Mouse (Mus musculus) cerebellum, adult 9-10 months (tissue): ENCODE results near the gene Ndufv1.
A peak's percentile ranks its signal among the peaks of the same experiment; 100 is the strongest.
"Not testable (repeated sequence)": the region's sequence is repeated elsewhere in the genome, so short reads cannot be mapped to it uniquely, and the experiment has no call there.

Experiments used
- DNase-seq: peaks from one replicate; pipeline ENCODE4 v3.0.0; 2022

The Ndufv1 gene

DNA sequence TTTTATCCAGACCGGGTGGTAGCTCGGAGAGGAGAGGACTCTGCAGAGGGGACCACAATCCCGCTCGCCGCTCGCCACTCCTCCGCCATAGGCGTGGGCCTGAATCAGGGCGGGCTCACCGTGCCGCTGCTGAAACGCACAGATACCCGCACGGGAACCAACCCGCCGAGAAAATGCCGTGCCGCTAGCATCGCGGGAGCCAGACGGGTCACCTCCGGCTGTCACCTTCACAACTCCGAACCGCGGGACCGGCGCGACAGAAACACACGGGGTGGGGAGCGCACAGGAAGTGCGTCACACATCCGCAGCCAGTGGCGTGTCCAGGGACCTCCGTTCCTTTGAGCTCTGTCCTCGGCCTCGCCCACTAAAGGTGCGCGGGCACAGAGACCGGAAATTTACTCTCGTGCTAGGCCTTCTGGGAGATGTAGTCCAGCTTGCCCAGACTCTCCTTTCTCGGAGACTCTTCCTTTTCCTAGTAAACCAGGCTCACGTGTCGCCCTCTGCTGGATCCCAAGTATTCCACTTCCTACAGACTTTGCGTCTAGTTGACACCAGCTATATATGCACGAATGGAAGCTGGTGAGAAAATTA lies at the start of gene Ndufv1:
Ndufv1 (minus strand) TSS at position 375 of the 591 bp plus-strand sequence.
- DNase-seq = peak; percentile 99

DNA sequence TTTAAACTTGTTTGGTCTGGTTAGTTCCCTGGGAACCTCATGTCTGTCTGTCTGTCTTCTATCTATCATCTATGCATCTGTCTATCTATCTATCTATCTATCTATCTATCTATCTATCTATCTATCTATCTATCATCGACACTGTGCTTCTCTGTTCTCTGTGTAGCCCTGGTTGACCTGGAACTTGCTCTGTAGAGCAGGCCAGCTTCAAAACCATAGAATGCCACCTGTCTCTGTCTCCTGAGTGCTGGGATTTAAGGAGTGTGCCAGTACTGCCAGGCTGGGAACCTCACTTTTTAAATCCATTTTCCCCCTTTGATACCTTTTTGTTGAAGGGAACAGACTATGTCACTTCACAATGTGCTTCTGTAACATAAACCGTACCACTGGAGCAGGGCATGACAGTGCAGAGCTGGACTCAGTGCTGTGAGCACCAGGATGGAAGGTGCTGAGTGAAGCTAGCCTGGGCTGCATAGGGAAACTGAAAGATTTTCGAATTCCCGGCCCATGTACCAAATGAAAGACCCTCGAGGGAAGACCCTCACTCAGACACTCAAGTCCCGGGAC lies 48.4 kb upstream of the Ndufv1 start:
- no peak for DNase-seq

DNA sequence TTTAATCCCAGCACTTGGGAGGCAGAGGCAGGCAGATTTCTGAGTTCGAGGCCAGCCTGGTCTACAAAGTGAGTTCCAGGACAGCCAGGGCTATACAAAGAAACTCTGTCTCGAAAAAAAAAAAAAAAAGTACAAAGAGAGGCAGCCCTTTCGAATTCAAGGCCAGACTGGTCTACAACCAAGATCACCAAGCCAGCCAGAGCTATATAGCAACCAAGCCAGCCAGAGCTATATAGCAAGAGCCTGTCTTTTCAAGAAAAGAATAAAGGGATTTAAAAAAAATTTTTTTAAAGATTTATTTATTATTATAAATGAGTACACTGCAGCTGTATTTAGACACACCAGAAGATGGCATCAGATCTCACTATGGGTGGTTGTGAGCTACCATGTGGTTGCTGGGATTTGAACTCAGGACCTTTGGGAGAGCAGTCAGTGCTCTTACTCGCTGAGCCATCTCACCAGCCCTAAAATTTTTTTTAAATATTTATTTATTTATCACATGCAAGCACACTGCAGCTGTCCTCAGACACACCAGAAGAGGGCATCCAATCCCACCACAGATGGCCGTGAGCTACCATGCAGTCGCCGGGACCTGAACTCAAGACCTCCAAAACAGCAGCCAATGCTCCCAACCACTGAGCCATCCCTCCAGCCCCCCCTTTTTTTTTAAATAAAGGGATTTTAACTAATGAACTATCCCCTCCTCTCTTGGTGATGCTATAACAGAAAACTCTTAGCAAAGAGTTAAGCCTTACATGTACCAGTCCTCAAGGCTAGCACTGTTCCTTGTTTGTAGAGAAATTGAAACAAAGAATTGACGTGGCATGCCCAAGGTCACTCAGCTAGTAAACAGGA lies 47.7 kb upstream of the Ndufv1 start:
- DNase-seq = not testable (repeated sequence)

DNA sequence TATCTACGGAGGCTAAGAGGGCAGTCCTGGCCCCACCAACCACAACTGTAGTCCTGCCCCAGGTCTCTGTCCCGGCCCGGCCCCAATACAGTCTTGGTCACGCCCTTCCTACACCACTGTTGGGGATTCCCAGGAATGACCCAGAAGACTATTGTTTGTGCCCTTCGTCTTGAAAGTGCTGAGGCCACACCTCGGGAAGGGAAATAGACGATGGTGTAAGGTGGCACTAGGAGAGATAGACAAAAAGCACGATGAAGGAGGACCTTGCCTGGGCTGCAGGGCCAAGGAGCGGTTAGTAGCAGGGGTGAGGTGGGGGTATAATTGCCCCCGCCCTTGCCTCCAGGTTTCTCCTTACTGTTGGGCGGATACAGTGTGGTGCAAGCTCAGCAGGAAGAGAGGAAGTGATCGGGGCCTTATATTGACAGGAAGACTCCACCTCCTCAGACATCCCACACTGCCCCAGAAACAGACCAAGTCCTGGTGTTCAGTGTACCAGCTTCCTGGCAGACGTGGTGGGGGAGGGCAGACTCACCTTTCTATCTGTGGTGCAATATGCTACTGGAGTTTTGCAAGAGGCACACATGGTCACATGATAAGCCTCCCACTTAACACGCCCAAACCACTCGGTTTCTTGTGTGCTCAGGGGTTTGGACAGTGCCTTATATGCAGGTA lies 46.6 kb upstream of the Ndufv1 start, which contains the start of gene Gstp3:
Gstp3 (minus strand) TSS at position 501 of the 672 bp plus-strand sequence.
- no peak for DNase-seq

DNA sequence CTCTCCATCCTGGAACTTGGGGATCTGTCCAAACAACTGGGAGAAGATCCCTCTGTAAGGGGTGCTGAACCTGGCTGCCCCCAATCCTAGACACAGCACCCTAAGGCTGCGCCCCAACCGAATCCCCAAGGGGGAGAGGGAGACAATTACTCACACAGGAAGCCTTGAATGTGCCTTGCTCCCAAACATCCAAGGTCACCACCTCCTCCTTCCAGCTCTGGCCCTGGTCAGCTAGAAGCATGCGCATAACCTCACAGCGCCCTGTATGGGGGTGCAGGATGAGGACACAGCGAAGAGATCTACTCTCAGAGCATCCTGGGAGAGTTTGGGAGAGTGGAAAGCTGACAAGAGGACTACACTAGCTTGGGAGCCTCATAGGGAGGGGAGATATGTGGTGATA lies 46.0 kb upstream of the Ndufv1 start:
- no peak for DNase-seq

DNA sequence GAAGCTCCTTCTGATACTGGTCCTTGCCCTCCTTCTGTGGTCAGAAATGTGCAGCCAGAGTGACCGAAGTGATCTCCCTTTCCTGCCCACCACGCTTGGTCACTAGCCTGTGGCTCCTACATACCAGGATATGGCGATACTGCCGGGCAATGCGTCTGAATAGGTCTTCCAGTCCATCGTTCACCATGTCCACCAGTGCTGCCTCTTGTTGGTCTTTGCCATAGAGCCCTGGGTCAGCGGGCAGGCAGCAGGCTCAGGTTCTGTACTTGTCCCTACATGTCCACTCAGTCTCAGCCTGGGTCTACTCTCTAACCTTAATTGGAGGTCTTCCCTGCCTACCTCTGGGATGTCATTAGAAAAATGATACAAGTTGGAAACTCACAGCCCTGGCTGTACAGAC lies 45.4 kb upstream of the Ndufv1 start:
- DNase-seq = no peak

DNA sequence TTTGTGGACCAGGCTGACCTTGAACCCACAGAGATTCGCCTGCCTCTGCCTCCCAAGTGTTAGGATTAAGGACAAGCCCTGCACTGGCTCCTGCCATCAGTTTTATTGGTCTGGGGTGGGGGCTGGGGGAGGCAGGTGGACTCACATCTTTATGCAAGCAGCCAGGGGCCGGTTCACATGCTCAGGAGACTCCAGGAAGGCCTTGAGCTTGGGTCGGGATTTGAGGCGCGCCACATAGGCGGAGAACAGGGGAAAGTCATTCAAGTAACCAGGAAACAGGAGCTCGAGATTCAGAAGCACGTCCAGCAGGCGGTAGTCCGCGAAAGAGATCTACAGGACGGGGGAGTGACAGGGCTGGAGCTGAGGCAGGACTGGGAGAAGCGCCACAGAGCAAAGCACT lies 44.8 kb upstream of the Ndufv1 start:
- DNase-seq = no peak

DNA sequence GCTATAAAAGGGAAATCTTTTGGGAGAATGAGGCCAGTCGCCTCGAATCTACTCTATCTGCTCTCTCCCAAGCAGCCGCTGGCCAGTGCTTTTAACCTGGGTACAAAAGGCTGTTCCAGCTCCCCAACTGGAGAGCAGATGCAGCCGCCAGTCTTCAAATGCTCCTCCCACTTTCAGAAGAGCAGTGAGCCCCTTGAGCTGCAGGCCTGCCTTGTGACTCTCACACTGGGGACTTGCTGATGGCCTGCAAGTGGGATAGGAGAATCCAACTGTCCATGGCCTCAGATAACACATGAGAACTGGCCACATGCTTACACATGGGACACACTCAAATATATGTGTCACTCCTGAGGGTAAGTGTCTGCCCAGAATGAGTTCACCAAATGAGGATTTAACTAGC lies 44.1 kb upstream of the Ndufv1 start:
- DNase-seq = no peak

DNA sequence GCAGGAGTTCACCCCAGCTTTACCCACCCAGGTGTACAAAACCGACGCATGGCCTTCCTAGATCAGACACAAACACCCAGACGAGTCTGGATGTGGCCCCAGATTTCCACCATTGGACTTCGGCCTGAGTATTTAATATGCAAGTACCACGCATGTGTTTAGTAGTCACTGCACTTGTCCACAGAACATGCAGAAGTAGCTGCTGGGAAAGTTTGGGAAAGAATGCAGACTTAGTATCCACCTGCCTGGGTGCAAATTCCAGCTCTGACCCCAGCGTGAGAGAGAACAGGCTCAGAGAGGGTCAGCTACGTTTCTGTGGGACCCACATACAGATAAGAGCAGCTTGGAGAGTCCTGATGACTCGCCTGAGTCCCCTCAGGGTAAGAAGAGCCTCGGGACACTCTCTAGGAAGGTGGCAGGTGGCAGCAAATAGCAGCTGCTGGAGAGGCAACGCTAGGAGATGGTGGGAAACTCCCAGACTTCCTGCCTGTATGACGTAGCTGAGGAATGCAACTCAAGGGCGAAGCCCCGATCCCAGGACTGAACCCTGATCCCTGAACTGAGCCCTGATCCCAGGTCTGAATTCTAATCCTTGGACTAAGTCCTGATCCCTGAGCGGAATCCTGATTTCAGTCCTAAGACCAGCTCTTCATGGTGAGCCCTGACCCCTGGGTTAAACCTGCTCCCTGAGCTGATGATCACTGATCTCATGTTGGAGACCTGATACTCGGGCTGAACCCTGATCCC lies 43.5 kb upstream of the Ndufv1 start:
- DNase-seq = peak; percentile 34

DNA sequence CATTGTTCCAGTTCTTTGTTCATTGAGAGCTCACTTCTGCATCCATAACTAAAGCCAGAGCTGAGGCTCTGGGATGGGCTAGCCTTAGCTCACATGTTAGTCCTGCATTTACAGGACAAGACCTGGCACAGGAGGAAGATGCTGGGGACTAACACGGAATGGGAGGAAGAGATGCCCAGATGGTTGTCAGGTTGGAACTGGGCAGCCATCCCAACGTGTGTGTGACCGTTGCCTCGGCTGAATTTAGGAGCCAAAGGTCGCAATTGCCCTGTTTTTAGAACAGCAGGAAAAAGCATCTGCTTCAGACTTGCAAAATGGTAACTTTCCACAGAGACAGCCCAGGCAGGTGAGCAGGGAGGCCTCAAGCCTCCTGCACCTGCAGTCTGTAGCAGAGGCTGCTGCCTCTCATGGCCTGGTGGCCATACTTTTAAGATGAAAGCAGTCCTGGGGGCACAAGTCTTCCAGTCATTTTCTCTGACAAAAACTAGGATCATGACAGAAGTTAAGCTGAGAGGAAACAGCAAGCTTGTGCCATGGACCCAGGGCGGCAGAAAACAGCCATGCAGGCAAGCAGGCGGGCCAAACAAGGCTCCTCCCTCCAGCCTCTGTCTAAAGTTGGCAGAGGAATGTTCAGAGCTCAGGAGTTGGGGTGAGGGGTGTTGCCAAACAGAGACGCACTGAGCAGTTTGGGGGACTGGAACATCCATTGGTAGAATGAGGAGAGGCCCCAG lies 42.8 kb upstream of the Ndufv1 start:
- peak; percentile 83 for DNase-seq

DNA sequence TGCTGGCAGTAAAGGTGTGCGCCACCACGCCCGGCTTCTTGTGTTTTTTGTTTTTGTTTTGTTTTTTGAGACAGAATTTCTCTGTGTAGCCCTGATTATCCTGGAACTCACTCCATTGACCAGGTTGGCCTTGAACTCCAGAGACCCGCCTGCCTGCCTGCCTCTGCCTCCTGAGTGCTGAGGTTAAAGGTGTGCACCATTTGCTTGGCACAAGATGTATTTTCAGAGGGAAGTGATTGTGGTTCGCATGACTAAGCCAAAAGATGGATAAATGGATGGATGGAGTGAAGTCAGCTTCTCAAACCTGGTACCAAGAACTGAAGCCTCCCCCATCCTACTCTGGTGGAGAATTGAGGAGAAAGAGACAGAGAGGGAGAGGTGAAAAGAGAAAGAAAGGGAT lies 42.0 kb upstream of the Ndufv1 start:
- peak; percentile 20 for DNase-seq

DNA sequence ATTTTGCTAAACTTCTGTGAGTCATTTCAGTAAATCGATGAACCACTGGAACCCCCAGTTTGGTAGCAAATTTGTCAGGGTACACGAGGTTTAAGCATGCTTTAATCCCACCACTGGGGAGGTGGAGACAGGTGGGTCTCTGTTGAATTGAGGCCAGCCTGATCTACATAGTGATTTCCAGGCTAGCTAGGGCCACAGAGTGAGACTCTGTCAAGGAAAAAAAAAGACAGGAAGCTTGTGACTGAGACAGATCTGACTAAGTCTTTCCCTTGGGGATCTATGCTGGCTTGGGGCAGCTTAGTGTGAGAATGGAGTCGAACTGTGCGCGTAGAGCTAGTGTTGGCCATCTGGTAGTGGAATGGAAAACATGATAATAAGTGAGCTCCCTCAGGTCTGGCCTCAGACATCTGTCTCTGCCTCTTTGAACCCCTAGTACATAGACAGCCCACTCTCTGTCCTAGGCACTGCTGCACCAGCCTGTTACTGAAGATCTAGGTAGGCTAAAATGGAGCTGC lies 40.0 kb upstream of the Ndufv1 start:
- DNase-seq = no peak

DNA sequence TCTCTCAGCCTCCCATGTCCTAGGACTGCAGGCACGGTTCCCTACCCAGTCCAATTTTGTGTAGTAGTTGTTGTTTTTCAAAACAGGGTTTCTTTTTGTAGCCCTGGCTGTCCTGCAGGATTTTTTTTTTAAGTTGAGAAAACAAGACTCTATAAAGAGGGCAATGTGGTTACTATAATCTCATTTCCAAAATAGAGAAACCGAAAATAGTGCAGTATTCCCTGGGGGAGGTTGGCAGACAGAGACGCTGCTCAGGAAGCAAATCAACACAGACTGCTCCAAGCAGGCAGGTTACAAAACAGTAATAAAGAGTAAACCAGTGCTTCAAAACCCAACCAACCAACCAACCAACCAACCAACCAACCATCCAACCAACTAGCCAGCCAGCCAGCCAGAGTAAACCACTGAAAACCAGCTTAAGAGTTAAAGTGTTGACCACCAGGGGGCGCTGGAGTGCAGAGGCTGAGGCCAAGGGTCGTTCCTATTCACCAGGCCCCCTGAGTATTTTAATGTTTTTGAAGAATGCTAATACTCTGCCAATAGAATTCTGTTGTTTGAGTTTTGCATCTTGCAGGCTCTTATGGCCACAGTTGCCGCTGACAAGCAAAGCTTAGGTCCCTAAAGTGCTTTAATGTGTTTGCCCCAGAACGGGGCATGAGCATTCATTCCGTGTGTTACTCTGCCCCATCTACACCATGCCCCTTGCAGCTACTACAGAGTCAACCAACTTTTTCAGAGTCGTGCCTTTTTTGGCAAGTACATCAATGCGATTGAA lies 39.3 kb upstream of the Ndufv1 start:
- peak; percentile 73 for DNase-seq

DNA sequence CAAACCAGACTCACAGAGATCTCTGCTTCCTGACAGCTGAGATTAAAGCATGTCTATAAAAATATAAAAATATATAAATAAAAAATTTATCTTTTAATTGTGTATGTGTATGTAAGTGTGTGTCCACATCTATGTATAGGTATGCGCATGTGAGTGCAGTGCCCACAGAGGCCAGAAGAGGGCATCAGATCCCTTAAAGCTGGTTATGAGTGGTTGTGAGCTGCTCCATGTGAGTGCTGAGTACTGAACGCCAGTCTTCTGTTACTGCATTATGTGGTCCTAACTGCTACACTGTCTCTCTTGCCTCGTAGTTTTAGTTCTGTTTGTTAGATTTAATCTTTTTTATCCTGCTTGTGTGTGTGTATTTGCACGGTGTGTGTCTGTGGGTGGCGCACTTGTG lies 38.4 kb upstream of the Ndufv1 start:
- DNase-seq = no peak

DNA sequence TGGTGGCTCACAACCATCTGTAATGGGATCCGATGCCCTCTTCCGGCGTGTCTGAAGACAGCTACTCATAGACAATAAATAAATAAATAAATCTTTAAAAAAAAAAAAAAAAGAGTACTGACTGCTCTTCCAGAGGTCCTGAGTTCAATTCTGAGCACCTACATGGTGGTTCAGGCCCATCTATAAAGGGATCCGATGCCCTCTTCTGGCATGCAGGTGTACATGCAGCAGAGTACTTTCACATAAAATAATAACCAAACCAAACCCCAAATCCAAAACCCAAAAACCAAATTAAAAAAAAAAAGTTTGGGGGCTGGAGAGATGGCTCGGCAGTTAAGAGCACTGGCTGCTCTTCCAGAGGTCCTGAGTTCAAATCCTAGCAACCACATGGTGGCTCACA lies 36.5 kb upstream of the Ndufv1 start:
- not testable (repeated sequence) for DNase-seq

DNA sequence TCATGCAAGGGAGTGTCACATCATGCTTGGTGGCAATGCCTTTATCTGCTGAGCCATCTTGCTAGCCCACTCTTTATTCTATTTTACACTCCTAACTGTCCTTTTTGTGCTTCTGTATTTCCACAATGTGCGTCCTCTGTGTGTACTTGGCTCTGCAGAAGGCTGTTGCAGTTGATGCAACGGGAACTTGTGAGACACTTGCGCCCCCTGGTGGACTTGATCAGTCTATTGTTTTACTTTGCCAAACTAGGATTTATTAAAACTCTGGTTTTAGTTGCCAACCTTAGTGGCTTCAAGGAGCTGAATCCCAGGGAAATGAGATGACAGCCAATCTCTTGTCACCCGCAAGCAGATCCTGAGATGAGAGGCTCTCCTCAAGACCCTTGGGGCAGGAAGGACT lies 35.3 kb upstream of the Ndufv1 start:
- peak; percentile 89 for DNase-seq

DNA sequence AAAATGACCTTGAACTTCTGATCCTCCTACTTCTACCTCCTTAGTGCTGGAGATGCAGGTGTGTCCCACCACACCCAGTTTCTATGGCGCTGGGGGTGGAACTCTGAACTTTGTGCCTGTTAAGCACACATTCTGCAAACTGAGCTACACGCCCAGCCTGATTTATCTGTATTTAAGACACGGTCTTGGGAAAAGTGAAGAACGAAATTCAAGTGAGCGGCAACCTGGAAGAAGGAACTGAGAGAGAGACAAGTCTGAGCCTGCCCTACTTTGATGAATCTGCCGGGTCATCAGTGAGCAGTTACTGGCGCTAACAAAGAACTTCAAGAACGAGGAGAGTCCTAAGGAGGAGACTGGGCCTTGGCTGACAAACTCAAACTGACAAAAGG lies 34.3 kb upstream of the Ndufv1 start:
- DNase-seq = no peak

DNA sequence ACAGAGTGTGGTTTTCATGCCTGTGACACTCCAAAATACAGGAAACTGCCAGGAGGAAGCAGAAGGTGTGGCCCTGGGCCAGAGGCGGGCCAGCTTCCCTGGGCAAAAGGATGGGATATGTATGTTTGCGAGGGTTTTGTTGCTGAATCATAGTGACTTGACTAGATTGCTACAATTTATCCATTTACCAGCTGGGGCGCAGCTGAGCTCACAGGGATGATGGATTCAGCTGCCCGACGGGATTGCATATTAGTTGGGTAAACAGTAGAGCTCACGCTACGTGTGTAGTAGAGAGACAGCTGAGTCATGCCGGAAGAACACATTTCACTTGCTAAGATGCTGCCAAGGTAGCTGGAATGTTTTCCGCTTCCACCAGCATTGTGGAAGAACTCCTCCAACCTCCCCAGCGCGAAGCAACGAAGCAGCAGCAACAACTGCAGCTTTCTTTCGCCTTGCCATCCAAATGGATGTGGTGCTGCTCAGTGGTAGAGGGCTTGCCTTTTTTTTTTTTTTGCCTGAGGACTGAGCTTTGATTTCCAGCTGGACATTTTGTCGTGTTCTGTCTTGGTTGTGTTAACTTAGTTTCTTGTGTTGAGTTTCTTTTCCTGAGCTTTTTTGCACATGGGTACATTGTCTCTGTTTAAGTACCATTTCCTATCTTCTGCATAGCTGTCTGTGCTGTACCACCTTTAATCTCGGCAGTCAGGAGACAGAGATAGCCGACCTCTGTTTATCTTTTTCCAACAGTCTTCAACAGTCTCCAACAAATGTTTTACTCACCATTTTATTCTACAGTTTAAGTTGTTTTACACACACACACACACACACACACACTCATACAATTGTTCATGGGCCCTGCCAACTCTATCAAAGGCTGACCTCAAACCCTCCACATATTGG lies 33.6 kb upstream of the Ndufv1 start, which contains the start of gene Gstp2:
Gstp2 (minus strand) TSS at position 58 of the 900 bp plus-strand sequence.
- DNase-seq = peak; percentile 89

DNA sequence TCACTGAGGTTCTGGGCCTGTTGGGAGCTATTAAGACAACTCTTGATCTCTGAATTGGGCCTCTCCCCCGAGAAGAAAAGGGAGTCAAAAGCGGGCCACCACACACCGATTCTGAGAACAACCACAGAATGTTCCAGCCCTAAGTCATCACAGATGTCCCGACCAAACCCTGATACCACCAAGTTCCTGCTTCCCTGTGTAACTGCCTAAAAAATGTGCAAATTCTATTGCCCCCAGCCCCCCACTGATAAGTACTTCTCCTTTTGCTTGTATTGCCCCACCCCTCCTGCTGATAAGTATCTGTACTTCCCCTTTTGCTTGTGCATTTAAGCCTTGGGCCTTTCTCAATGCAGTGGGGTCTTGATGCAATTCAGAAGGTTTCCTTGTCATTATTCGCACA lies 31.5 kb upstream of the Ndufv1 start:
- not testable (repeated sequence) for DNase-seq

DNA sequence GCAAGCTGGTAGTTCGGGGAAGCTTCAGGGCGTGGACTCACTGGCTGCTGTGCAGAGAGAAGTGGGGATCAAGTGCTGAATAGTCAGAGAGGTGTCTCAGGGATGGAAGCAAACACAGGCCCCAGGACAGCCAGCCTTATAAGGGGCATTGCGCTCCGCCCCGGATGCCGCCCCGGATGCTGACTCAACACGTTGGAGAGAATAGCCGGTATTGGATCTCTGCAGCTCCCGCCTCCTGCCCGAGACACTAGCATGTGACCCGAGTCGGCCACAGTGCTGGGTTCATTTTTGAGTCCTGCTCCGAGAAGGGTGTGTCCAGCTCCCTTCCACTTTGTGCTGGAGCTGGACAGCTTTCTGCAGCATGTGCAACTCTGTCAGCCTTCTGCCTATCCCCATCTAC lies 29.5 kb upstream of the Ndufv1 start:
- no peak for DNase-seq
